Mouse (Mus musculus): ENCODE measurements around the gene Ugt1a2.

DNA sequence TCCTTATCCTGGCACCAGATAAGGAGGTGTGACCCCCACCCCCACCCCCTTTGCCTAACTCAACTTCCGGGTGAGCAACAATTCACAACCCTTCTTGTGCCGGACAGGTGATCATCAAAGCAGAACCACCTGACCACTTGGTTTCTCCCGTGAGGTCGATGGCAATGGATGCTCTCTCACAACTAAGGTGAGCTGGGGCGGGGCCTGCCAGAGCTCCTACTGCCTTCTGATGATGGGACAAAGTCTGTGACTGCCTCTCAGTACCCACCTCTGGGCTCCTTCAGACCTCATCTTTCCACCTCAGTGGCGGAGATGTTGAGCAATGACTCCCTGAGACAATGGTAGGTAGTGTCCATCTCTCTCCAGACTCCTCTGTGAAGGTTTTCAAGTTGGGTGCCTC is 45.5 kb downstream of the Ugt1a2 start:
- TF ChIP-seq GATA1 (IDR thresholded peaks at IDR 0.05; ENCODE audit: borderline replicate concordance, low read length) (no peak), FLI1 (IDR thresholded peaks at IDR 0.05; ENCODE audit: low read length) (no peak)
